Mouse (Mus musculus): ENCODE measurements around the gene Gm28079. TPM values are rescaled to one million over a fixed set of nuclear protein-coding genes. Genes with fewer than 3 reads are reported as not detected.
"Not testable (repeated sequence)": the region's sequence is repeated elsewhere in the genome, so short reads cannot be mapped to it uniquely, and the experiment has no call there.

The Gm28079 gene
- polyA plus RNA-seq (2011; ENCODE audit: insufficient read length, low read depth, missing spikeins) = not detected in 2 replicates

DNA sequence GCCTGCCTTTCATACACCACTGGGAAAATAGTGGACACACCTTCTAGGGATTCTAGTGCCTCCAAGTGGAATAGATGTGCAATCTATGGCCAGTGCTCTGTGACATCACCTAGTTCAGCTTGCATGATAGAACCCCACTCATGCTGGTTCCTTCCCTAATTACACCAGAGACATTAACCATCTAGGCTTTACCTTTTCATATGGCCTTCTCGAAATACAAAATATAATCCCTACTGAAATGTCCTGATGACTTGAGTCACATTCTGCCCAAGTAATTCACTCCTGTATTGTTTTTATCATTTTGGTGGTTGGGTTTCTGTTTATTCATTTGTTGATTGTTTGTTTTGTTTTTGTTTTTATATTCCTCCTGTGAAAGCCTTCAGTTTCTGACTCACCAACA, at the start of gene Gm28079:
TSS of gene Gm28079 (minus strand) at position 101 of the 400 bp plus-strand sequence.
- H3K4me3 ChIP-seq (ENCODE audit: insufficient read depth, low read length); H3K27ac ChIP-seq (ENCODE audit: insufficient read depth, low read length); H3K4me1 ChIP-seq (ENCODE audit: control insufficient read depth, insufficient read depth, low read length): not testable (repeated sequence)

Data from embryonic fibroblast, embryonic 13.5 days (primary cell).